Mouse (Mus musculus) MEL (cell line): Measurements from ENCODE around the gene Tmed8. TPM values are rescaled to one million over a fixed set of nuclear protein-coding genes. Genes with fewer than 3 reads are reported as not detected.

Experiments
- KAT2A ChIP-seq: conservative IDR thresholded peaks from 2 replicates; pipeline ENCODE4 v1.6.1; 2012; ENCODE audit warnings: low read depth, low read length, improper control_type of control experiment, inconsistent platforms
- MEF2A ChIP-seq: IDR thresholded peaks from 2 replicates; pipeline ENCODE4 v1.6.1; 2014; ENCODE audit warnings: low read depth, mild to moderate bottlenecking, inconsistent platforms, low read length, improper control_type of control experiment; ENCODE audit not compliant: poor library complexity, insufficient replicate concordance, severe bottlenecking; ENCODE audit errors: extremely low read depth
- ZC3H11A ChIP-seq: IDR thresholded peaks from 2 replicates; pipeline ENCODE4 v1.6.1; 2012; ENCODE audit warnings: low read depth, mild to moderate bottlenecking, inconsistent platforms, low read length, improper control_type of control experiment
- polyA plus RNA-seq, 2 experiments: library from polyadenylated mRNA; stranded (reverse) in 1 of 2; unstranded in 1 of 2; fragments of >175 nt in 1 of 2; fragments of >200 nt in 1 of 2; gene quantifications; 2 replicates each; pipeline versions ENCODE4 v1.2.1 to v1.2.4; 2012; ENCODE audit warnings: low replicate concordance in 2 of 2, low read depth in 1 of 2; ENCODE audit not compliant: insufficient read length in 2 of 2, insufficient read depth in 1 of 2, missing spikeins in 1 of 2
- total RNA-seq: library from RNA; depleted of rRNA; stranded (reverse); fragments of 300-350 nt; gene quantifications from 2 replicates; pipeline ENCODE4 v1.2.3, GENCODE M21; 2012; rRNA removed

The Tmed8 gene
- total and polyA plus RNA-seq, 3 experiments: 5.0 to 6.9 TPM; not detected in 1

DNA sequence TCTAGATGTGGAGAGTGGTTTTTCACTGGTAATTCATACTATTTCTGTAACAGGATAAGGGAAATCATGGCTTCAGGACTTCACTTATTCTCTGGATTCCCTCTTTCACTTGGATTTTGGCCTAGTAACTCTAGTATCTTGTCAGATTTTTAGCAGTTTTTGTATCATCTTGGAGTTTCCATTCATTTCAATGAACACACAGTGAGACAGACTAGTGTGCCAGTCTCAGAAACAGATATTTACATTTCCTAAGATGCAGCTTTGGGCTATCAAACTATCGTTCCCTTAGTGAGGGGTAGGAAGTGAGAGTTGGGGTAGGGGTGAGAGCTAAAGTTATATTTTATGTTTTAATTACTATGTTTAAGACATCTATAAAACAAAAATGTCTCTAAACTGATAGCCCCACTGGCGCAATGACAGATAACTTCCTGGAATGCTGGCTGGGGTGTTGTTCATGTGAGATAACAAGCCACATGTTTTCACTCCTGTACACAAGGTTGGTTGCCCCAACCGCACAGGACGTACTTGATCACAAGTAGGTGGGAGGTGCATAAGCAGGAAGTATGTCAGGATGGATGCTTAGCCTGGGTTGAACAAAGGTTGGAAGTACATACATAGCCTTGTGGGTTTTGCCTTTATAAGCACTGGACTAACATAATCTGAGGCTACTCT is 78.2 kb downstream of the Tmed8 start (continued):
- TF ChIP-seq MEF2A (no peak), KAT2A (no peak), ZC3H11A (no peak)

Other genes with a start within 250 kb of the Tmed8 start
- gene Zdhhc22, start 210.0 kb downstream of the Tmed8 start, total RNA-seq: not detected in 2 replicates
- gene Zdhhc22, start 210.0 kb downstream of the Tmed8 start, polyA plus RNA-seq: under 1 TPM in 1 of 2 experiments, not detected in 1; 0.10 TPM
- gene Tmem63c, start 179.1 kb downstream of the Tmed8 start, total RNA-seq: 0.04 TPM in 1 of 2 replicates, not detected in the other
- not detected for gene Tmem63c, start 179.1 kb downstream of the Tmed8 start, polyA plus RNA-seq
- not detected in 2 replicates for gene Ngb, start 97.9 kb downstream of the Tmed8 start, total RNA-seq
- gene Ngb, start 97.9 kb downstream of the Tmed8 start, polyA plus RNA-seq: not detected
- 16.3 and 18.0 TPM in 2 replicates for gene Gstz1, start 53.3 kb downstream of the Tmed8 start, total RNA-seq
- gene Gstz1, start 53.3 kb downstream of the Tmed8 start, polyA plus RNA-seq: 10 to 100 TPM in 1 of 2 experiments, not detected in 1; 33.3 TPM
- gene Pomt2, start 52.5 kb downstream of the Tmed8 start, total RNA-seq: 10.2 and 11.1 TPM in 2 replicates
- 10 to 100 TPM in 1 of 2 experiments, not detected in 1; 12.9 TPM for gene Pomt2, start 52.5 kb downstream of the Tmed8 start, polyA plus RNA-seq
- 0.20 and 0.62 TPM in 2 replicates for gene Samd15, start 731 bp downstream of the Tmed8 start, total RNA-seq
- gene Samd15, start 731 bp downstream of the Tmed8 start, polyA plus RNA-seq: 10 to 100 TPM in 1 of 2 experiments, not detected in 1; 24.0 TPM
- gene Noxred1, start 38.3 kb upstream of the Tmed8 start, total RNA-seq: 0.19 and 0.23 TPM in 2 replicates
- gene Noxred1, start 38.3 kb upstream of the Tmed8 start, polyA plus RNA-seq: under 1 TPM in 1 of 2 experiments, not detected in 1; 0.17 TPM
- gene Vipas39, start 65.8 kb upstream of the Tmed8 start, total RNA-seq: 18.2 and 19.7 TPM in 2 replicates
- 10 to 100 TPM in 1 of 2 experiments, not detected in 1; 23.0 TPM for gene Vipas39, start 65.8 kb upstream of the Tmed8 start, polyA plus RNA-seq
- gene Ahsa1, start 66.0 kb upstream of the Tmed8 start, total RNA-seq: 414 and 424 TPM in 2 replicates
- gene Ahsa1, start 66.0 kb upstream of the Tmed8 start, polyA plus RNA-seq: 100 to 1,000 TPM in 1 of 2 experiments, not detected in 1; 403 TPM
- not detected in 2 replicates for gene Ism2, start 99.3 kb upstream of the Tmed8 start, total RNA-seq
- not detected for gene Ism2, start 99.3 kb upstream of the Tmed8 start, polyA plus RNA-seq
- gene Sptlc2, start 187.9 kb upstream of the Tmed8 start, total RNA-seq: 61.6 and 64.6 TPM in 2 replicates
- 10 to 100 TPM in 1 of 2 experiments, not detected in 1; 75.9 TPM for gene Sptlc2, start 187.9 kb upstream of the Tmed8 start, polyA plus RNA-seq
- gene Slirp, start 243.4 kb upstream of the Tmed8 start, total RNA-seq: 166 and 174 TPM in 2 replicates
- 100 to 1,000 TPM in 1 of 2 experiments, not detected in 1; 182 TPM for gene Slirp, start 243.4 kb upstream of the Tmed8 start, polyA plus RNA-seq
- 31.4 and 41.4 TPM in 2 replicates for gene Alkbh1, start 243.6 kb upstream of the Tmed8 start, total RNA-seq
- 10 to 100 TPM in 1 of 2 experiments, not detected in 1; 48.9 TPM for gene Alkbh1, start 243.6 kb upstream of the Tmed8 start, polyA plus RNA-seq